ENCODE assay signal across 27 mouse cellular contexts in genomic region chr8:95566809-95567208, GRCm38 (mm10). TPM values are rescaled to one million over a fixed set of nuclear protein-coding genes. Genes with fewer than 3 reads are reported as not detected.
DNase-seq lines count a peak whose midpoint lies in the region; ATAC-seq and TF ChIP-seq lines count a peak whose summit lies in the region.
"Had no signal": no experiment of that assay in that cellular context is flagged by ENCODE, and none has a peak within 500 bp of the region (broad histone marks: within the 10 kb centered on the region; RNA-seq: fewer than 3 reads in every experiment).

No protein-coding gene starts in this region.

- H3K4me1 ChIP-seq in heart, embryonic 11.5 days (ENCODE audit: control insufficient read depth, insufficient read depth, low read length), result no peaks in the 10 kb centered on the region
- H3K4me1 ChIP-seq in CH12.LX (ENCODE audit: control insufficient read depth in 1 of 2, insufficient read depth in 2 of 2), result peaks cover 0 to 14% of the 10 kb centered on the region in 2 experiments; a peak in 3 of 4 replicates
- H3K4me1 ChIP-seq in liver, embryonic 11.5 days (replicated peaks; ENCODE audit: control insufficient read depth, insufficient read depth, low read length), result no peaks in the 10 kb centered on the region
- H3K4me1 ChIP-seq: kidney, embryonic 15.5 days had no signal

- H3K4me2 ChIP-seq in heart, embryonic 11.5 days, result no peak overlapping the region
- H3K4me2 ChIP-seq in CH12.LX (ENCODE audit: insufficient read depth, low read depth, poor library complexity, severe bottlenecking), result peak overlapping the region; percentile 16; the same call in 1 of the 2 replicates
- H3K4me2 ChIP-seq in liver, embryonic 11.5 days, result no peak overlapping the region
- H3K4me2 ChIP-seq: kidney, embryonic 15.5 days had no signal

- ATAC-seq in heart, embryonic 11.5 days (replicated peaks; ENCODE audit: insufficient number of reproducible peaks, low FRiP score, low TSS enrichment), result no peak
- no peak for ATAC-seq in liver, embryonic 11.5 days (replicated peaks; ENCODE audit: low FRiP score)
- ATAC-seq: forebrain, embryonic 16.5 days; intestine, embryonic 16.5 days had no signal

- no peak for TF ChIP-seq EP300 in CH12.LX (IDR thresholded peaks at IDR 0.05; ENCODE audit: low read length)

- H3K9me3 ChIP-seq in heart, embryonic 11.5 days (replicated peaks; ENCODE audit: control insufficient read depth, low read length), result no peaks in the 10 kb centered on the region; the same call in 1 of the 2 replicates
- no peaks in the 10 kb centered on the region for H3K9me3 ChIP-seq in CH12.LX (replicated peaks; ENCODE audit: low read length)
- no peaks in the 10 kb centered on the region for H3K9me3 ChIP-seq in liver, embryonic 11.5 days (ENCODE audit: control insufficient read depth, low read length)
- H3K9me3 ChIP-seq: kidney, embryonic 15.5 days had no signal

- TF ChIP-seq CTCF in CH12.LX (conservative IDR thresholded peaks at IDR 0.05 in 1 of 2, IDR thresholded peaks at IDR 0.05 in 1 of 2; ENCODE audit: low read depth in 2 of 2, low read length in 2 of 2), result no peak

- dilution Hi-C loops in CH12.LX (cut with MboI; ENCODE audit: extremely low pct_ligation_motif_present, extremely low pct_unique_long_range_greater_than_20kb, low sequenced_read_pairs), result no loop called here

- no peak for TF ChIP-seq RAD21 in CH12.LX (IDR thresholded peaks at IDR 0.05; ENCODE audit: low read depth, low read length)

- in situ Hi-C loops in CH12.LX (cut with MboI; ENCODE audit: low pct_ligation_motif_present, low pct_unique_long_range_greater_than_20kb, low sequenced_read_pairs), result no loop called here

- DNase-seq in heart, postnatal 4 days, result peak; percentile 52
- peak; percentile 22 for DNase-seq in 3T3-L1 (ENCODE audit: low read depth, low spot score)
- DNase-seq in CH12.LX (ENCODE audit: extremely low read depth), result no peak
- DNase-seq in lung, postnatal 36 days, result peak; percentile 37
- no peak for DNase-seq in liver, embryonic 11.5 days (ENCODE audit: low spot score)
- DNase-seq in kidney, postnatal 10 days, result no peak
- DNase-seq: adrenal gland, adult 2 months; cerebellum, adult 11 months; gastrocnemius, adult 2 months; heart, adult 11 months; midbrain, embryonic 14.5 days; right cerebral cortex, adult 18-20 months; spleen, adult 18-20 months; thymus, adult 2 months had no signal

- no peaks in the 10 kb centered on the region for H3K27me3 ChIP-seq in heart, embryonic 11.5 days (ENCODE audit: control insufficient read depth, insufficient read depth, low read length)
- peaks cover 2% of the 10 kb centered on the region for H3K27me3 ChIP-seq in CH12.LX (replicated peaks)
- H3K27me3 ChIP-seq in liver, embryonic 11.5 days (replicated peaks; ENCODE audit: control insufficient read depth, insufficient read depth, low read length), result no peaks in the 10 kb centered on the region
- H3K27me3 ChIP-seq: kidney, embryonic 15.5 days had no signal

- no peak overlapping the region for H3K4me3 ChIP-seq in heart, embryonic 11.5 days (ENCODE audit: low read depth, low read length)
- no peak overlapping the region for H3K4me3 ChIP-seq in CH12.LX (replicated peaks in 1 of 3; ENCODE audit: low read depth in 2 of 3, low read length in 2 of 3, poor library complexity in 1 of 3)
- no peak overlapping the region for H3K4me3 ChIP-seq in liver, embryonic 11.5 days (ENCODE audit: low read depth, low read length)
- H3K4me3 ChIP-seq: gastrocnemius, adult 2 months; kidney, embryonic 15.5 days; layer of hippocampus, adult 2 months had no signal

- no peak for TF ChIP-seq POLR2A in CH12.LX (IDR thresholded peaks at IDR 0.05; ENCODE audit: low read depth, low read length)

- H3K9ac ChIP-seq in heart, embryonic 11.5 days (ENCODE audit: low read depth, low read length), result no peak overlapping the region
- H3K9ac ChIP-seq in CH12.LX (ENCODE audit: insufficient read depth, low read depth), result no peak overlapping the region
- no peak overlapping the region for H3K9ac ChIP-seq in liver, embryonic 11.5 days (ENCODE audit: low read depth, low read length)
- H3K9ac ChIP-seq: kidney, embryonic 15.5 days; liver, embryonic 14.5 days had no signal

- H3K79me2 ChIP-seq in CH12.LX (replicated peaks; ENCODE audit: control insufficient read depth, extremely low read depth, insufficient read depth, poor library complexity, severe bottlenecking), result no peaks in the 10 kb centered on the region

- H3K36me3 ChIP-seq in heart, embryonic 11.5 days (ENCODE audit: control insufficient read depth, insufficient read depth, low read length), result no peaks in the 10 kb centered on the region
- no peaks in the 10 kb centered on the region for H3K36me3 ChIP-seq in CH12.LX (replicated peaks in 1 of 2; ENCODE audit: control insufficient read depth in 1 of 2, insufficient read depth in 1 of 2, low read length in 1 of 2)
- H3K36me3 ChIP-seq in liver, embryonic 11.5 days (ENCODE audit: control insufficient read depth, insufficient read depth, low read length), result no peaks in the 10 kb centered on the region
- H3K36me3 ChIP-seq: kidney, embryonic 15.5 days had no signal

- 76% methylated on average over 6 of the region's 6 CpGs for WGBS in heart, embryonic 11.5 days (ENCODE audit: insufficient replicate concordance)
- WGBS in liver, embryonic 11.5 days, result 85% methylated on average over 6 of the region's 6 CpGs

- H3K27ac ChIP-seq in heart, embryonic 11.5 days (ENCODE audit: low read depth, low read length), result no peak overlapping the region
- H3K27ac ChIP-seq in CH12.LX (ENCODE audit: insufficient read depth, low read depth), result no peak overlapping the region
- H3K27ac ChIP-seq in liver, embryonic 11.5 days (ENCODE audit: low read depth, low read length), result no peak overlapping the region
- H3K27ac ChIP-seq: gastrocnemius, adult 2 months; kidney, embryonic 15.5 days; layer of hippocampus, adult 2 months; liver, embryonic 14.5 days had no signal

TF ChIP-seq in CH12.LX, 34 proteins besides CTCF, POLR2A, EP300 and RAD21:
- TF ChIP-seq MXI1 (IDR thresholded peaks at IDR 0.05; ENCODE audit: low read depth, low read length) (no peak), MAX (IDR thresholded peaks at IDR 0.05; ENCODE audit: low read length) (no peak), KAT2A (IDR thresholded peaks at IDR 0.05; ENCODE audit: insufficient replicate concordance, low read length) (no peak), UBTF (IDR thresholded peaks at IDR 0.05; ENCODE audit: low read depth, low read length) (no peak), CHD1 (IDR thresholded peaks at IDR 0.05; ENCODE audit: low read depth, low read length) (no peak), TCF12 (IDR thresholded peaks at IDR 0.05; ENCODE audit: low read depth, low read length) (no peak), NELFE (IDR thresholded peaks at IDR 0.05; ENCODE audit: low read depth, low read length) (no peak), RCOR1 (conservative IDR thresholded peaks at IDR 0.05; ENCODE audit: low read depth, low read length) (no peak), JUN (IDR thresholded peaks at IDR 0.05; ENCODE audit: insufficient read depth, low read depth, low read length) (no peak), ZNF384 (IDR thresholded peaks at IDR 0.05; ENCODE audit: low read depth, low read length) (no peak), IRF4 (IDR thresholded peaks at IDR 0.05; ENCODE audit: low read depth, low read length) (no peak), JUND (conservative IDR thresholded peaks at IDR 0.05; ENCODE audit: low read depth, low read length) (no peak), MAFK (IDR thresholded peaks at IDR 0.05; ENCODE audit: insufficient replicate concordance, low read length) (no peak), USF2 (conservative IDR thresholded peaks at IDR 0.05; ENCODE audit: low read depth, low read length) (no peak), ETS1 (conservative IDR thresholded peaks at IDR 0.05; ENCODE audit: low read depth, low read length) (no peak), GABPA (IDR thresholded peaks at IDR 0.05; ENCODE audit: insufficient replicate concordance, low read depth, low read length) (no peak), POLR2AphosphoS2 (IDR thresholded peaks at IDR 0.05; ENCODE audit: low read depth, low read length) (no peak), BHLHE40 (IDR thresholded peaks at IDR 0.05; ENCODE audit: low read depth, low read length) (no peak), MYC (IDR thresholded peaks at IDR 0.05; ENCODE audit: low read depth, low read length) (no peak)

RNA-seq across cellular contexts. Expression of gene Prss54, which starts 9.3 kb away (rescaled TPM):
- total RNA-seq in heart, postnatal 4 days (2021), result not detected
- not detected in 2 replicates for polyA plus RNA-seq in heart, embryonic 11.5 days (2014; fragmentation: Nextera tagmentation; extraction: Ambion mirVana)
- total RNA-seq in CH12.LX (2012; rRNA removed) (not detected in 2 replicates), CH12.LX (2014; rRNA removed) (not detected in 2 replicates)
- polyA plus RNA-seq in CH12.LX (2012; ENCODE audit: insufficient read length, low read depth), result not detected in 2 replicates
- not detected in 2 replicates for polyA plus RNA-seq in liver, embryonic 11.5 days (2014; fragmentation: Nextera tagmentation; extraction: Ambion mirVana)
- total RNA-seq: adrenal gland, adult 2 months; gastrocnemius, adult 2 months; hematopoietic stem cell, adult 5-6 weeks; left cerebral cortex, adult 18-20 months; megakaryocyte, adult 5-6 weeks had no signal
- polyA plus RNA-seq: adrenal gland, adult 2 months; brain, embryonic 14.5 days; embryonic facial prominence, embryonic 11.5 days; forebrain, embryonic 16.5 days; intestine, embryonic 16.5 days; kidney, embryonic 15.5 days; limb, embryonic 11.5 days; liver, embryonic 14.5 days; midbrain, embryonic 14.5 days; stomach, embryonic 14.5 days had no signal

RNA-seq across cellular contexts. Expression of gene Ccdc113, which starts 32.9 kb away (rescaled TPM):
- under 1 TPM; 0.69 to 0.81 TPM for total RNA-seq in heart, postnatal 4 days (2021)
- 2.2 and 2.3 TPM in 2 replicates for polyA plus RNA-seq in heart, embryonic 11.5 days (2014; fragmentation: Nextera tagmentation; extraction: Ambion mirVana)
- not detected in 2 replicates for total RNA-seq in CH12.LX (2012; rRNA removed)
- not detected in 2 replicates for total RNA-seq in CH12.LX (2014; rRNA removed)
- not detected in 2 replicates for polyA plus RNA-seq in CH12.LX (2012; ENCODE audit: insufficient read length, low read depth)
- not detected in 2 replicates for polyA plus RNA-seq in liver, embryonic 11.5 days (2014; fragmentation: Nextera tagmentation; extraction: Ambion mirVana)
- total RNA-seq: gastrocnemius, adult 2 months; hematopoietic stem cell, adult 5-6 weeks; megakaryocyte, adult 5-6 weeks had no signal
- polyA plus RNA-seq: adrenal gland, adult 2 months; embryonic facial prominence, embryonic 11.5 days; intestine, embryonic 16.5 days; limb, embryonic 11.5 days; liver, embryonic 14.5 days; stomach, embryonic 14.5 days had no signal

Comparison
In these comparisons a context has a peak if more than half of its experiments do, and no peak if none do; other contexts are left out.
1. DNase-seq: peak in heart, postnatal 4 days (single experiment), 3T3-L1 (single experiment) and lung, postnatal 36 days (single experiment); none in CH12.LX (single experiment), liver, embryonic 11.5 days (single experiment) and kidney, postnatal 10 days (single experiment).